Mouse (Mus musculus): ENCODE measurements around the gene Olfr480.

- TF ChIP-seq POLR2A (IDR thresholded peaks at IDR 0.05; ENCODE audit: borderline replicate concordance, insufficient read depth, low read length) (no peak), CTCF (IDR thresholded peaks at IDR 0.05; ENCODE audit: borderline replicate concordance, insufficient read depth, low read depth, low read length) (no peak)
Observed at GRCm38 (mm10) chr7:108100549-108100948, 33.4 kb upstream of the Olfr480 start, which contains the start of gene Olfr483.
